In the genomic region with DNA sequence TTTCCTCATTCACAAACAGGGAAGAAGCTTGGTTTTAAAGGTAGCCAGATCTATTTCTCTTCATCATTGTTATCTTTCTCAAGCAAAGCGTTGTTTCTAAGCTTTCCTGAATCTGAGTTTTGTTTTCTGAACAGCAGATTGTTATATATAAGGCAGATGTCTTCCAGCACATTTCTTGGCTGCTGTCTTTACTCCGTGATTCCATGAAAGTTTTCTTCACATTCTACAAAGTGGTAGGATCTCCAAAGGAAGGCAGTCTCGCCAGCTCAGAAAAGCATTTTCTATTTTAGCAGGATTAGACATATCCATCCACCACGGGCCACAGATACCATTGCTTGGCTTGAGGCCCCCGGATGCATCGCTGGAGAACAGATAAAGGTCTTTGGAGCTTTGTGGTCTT, we compare ENCODE assay signal across 22 mouse cellular contexts.
DNase-seq lines count a peak whose midpoint lies in the region; ATAC-seq and TF ChIP-seq lines count a peak whose summit lies in the region.
"Had no signal": no experiment of that assay in that cellular context is flagged by ENCODE, and none has a peak within 500 bp of the region (broad histone marks: within the 10 kb centered on the region; RNA-seq: fewer than 3 reads in every experiment).

No protein-coding gene starts in this region.

- H3K4me1 ChIP-seq in kidney, adult 2 months (ENCODE audit: control insufficient read depth, insufficient read depth, low read length): no peaks in the 10 kb centered on the region
- H3K4me1 ChIP-seq: hindbrain, embryonic 15.5 days; limb, embryonic 12.5 days; lung, embryonic 15.5 days had no signal

- TF ChIP-seq POLR2A in kidney, adult 2 months (IDR thresholded peaks at IDR 0.05; ENCODE audit: low read depth, low read length): no peak

- H3K27me3 ChIP-seq in kidney, adult 2 months (replicated peaks; ENCODE audit: control insufficient read depth, insufficient read depth, low read length): no peaks in the 10 kb centered on the region
- H3K27me3 ChIP-seq: forebrain, embryonic 12.5 days; hindbrain, embryonic 15.5 days; limb, embryonic 12.5 days; lung, embryonic 15.5 days had no signal

- H3K4me3 ChIP-seq in kidney, adult 2 months (ENCODE audit: insufficient read depth, low read depth, low read length): no peak overlapping the region
- H3K4me3 ChIP-seq: erythroblast, embryonic 14.5 days; forebrain, embryonic 12.5 days; hindbrain, embryonic 10.5 days; hindbrain, embryonic 15.5 days; limb, embryonic 12.5 days; lung, embryonic 15.5 days had no signal

- no peak for ATAC-seq in megakaryocyte progenitor cell, adult 5-6 weeks (replicated peaks; ENCODE audit: poor library complexity)
- ATAC-seq: midbrain, embryonic 16.5 days had no signal

- DNase-seq in layer of hippocampus, adult 9-11 months: peak; percentile 8
- no peak for DNase-seq in layer of hippocampus, adult 9-10 months (ENCODE audit: low spot score)
- DNase-seq in right cerebral cortex, adult 2 months (ENCODE audit: low spot score in 2 of 2): peak; percentile 5 to 7
- no peak for DNase-seq in right cerebral cortex, postnatal 25 days
- DNase-seq in right cerebral cortex, postnatal 10 days (ENCODE audit: low spot score in 2 of 2): peak; percentile 20 to 37
- no peak for DNase-seq in kidney, adult 2 months
- DNase-seq: adrenal gland, postnatal 25 days; B cell, adult 2 months; cerebellum, adult 18-20 months; cerebellum, postnatal 10 days; gastrocnemius, postnatal 10 days; heart, postnatal 14 days; kidney, postnatal 14 days; thymus, postnatal 25 days had no signal

- WGBS in kidney, adult 2 months: 86% methylated on average over 6 of the region's 6 CpGs

- no peaks in the 10 kb centered on the region for H3K36me3 ChIP-seq in kidney, adult 2 months (ENCODE audit: control insufficient read depth, insufficient read depth, low read length)
- H3K36me3 ChIP-seq: forebrain, embryonic 12.5 days; hindbrain, embryonic 10.5 days; hindbrain, embryonic 15.5 days; limb, embryonic 12.5 days; lung, embryonic 15.5 days had no signal

- no peak for TF ChIP-seq CTCF in kidney, adult 2 months (conservative IDR thresholded peaks at IDR 0.05; ENCODE audit: insufficient read depth, insufficient read length, low read depth, low read length)

- no peak overlapping the region for H3K27ac ChIP-seq in kidney, adult 2 months (ENCODE audit: insufficient read depth, low read depth, low read length)
- H3K27ac ChIP-seq: forebrain, embryonic 12.5 days; hindbrain, embryonic 10.5 days; hindbrain, embryonic 15.5 days; limb, embryonic 12.5 days; lung, embryonic 15.5 days had no signal

Comparison
In these comparisons a context has a peak if more than half of its experiments do, and no peak if none do; other contexts are left out.
1. DNase-seq: peak in layer of hippocampus, adult 9-11 months (single experiment), right cerebral cortex, adult 2 months (2 of 2) and right cerebral cortex, postnatal 10 days (2 of 2); none in layer of hippocampus, adult 9-10 months (single experiment), right cerebral cortex, postnatal 25 days (single experiment) and kidney, adult 2 months (single experiment).